Mouse (Mus musculus) spleen, adult 12 weeks (tissue): ENCODE results near the gene Bloc1s2.

Experiments used
- DNase-seq: peaks from one replicate; pipeline ENCODE4 v3.0.0; 2022; ENCODE audit warnings: low spot score

Bloc1s2 gene

GRCm38 (mm10) chr19:44145702-44146567 is at the start of gene Bloc1s2:
Bloc1s2 (minus strand) TSS chr19:44146446.
- peak; percentile 83 for DNase-seq

- no peak for DNase-seq
Measured at GRCm38 (mm10) chr19:44195138-44195537, 48.9 kb upstream of the Bloc1s2 start.

- no peak for DNase-seq
Measured at GRCm38 (mm10) chr19:44193906-44194305, 47.7 kb upstream of the Bloc1s2 start.

GRCm38 (mm10) chr19:44192342-44192741 is 46.1 kb upstream of the Bloc1s2 start, which contains the start of gene Pkd2l1:
Pkd2l1 (minus strand) TSS chr19:44192442.
- DNase-seq = no peak

GRCm38 (mm10) chr19:44189056-44189455 is 42.8 kb upstream of the Bloc1s2 start:
- DNase-seq = no peak

GRCm38 (mm10) chr19:44183968-44184367 is 37.7 kb upstream of the Bloc1s2 start:
- DNase-seq = no peak

GRCm38 (mm10) chr19:44180502-44180901 is 34.3 kb upstream of the Bloc1s2 start:
- DNase-seq = no peak

GRCm38 (mm10) chr19:44176741-44177140 is 30.5 kb upstream of the Bloc1s2 start:
- DNase-seq = no peak

- DNase-seq = no peak
Measured at GRCm38 (mm10) chr19:44174835-44175234, 28.6 kb upstream of the Bloc1s2 start.

GRCm38 (mm10) chr19:44161515-44161914 is 15.3 kb upstream of the Bloc1s2 start:
- DNase-seq = no peak

- no peak for DNase-seq
Measured at GRCm38 (mm10) chr19:44159386-44159785, 13.1 kb upstream of the Bloc1s2 start.

- DNase-seq = no peak
Measured at GRCm38 (mm10) chr19:44157005-44157404, 10.8 kb upstream of the Bloc1s2 start.

- no peak for DNase-seq
Measured at GRCm38 (mm10) chr19:44153781-44154180, 7.5 kb upstream of the Bloc1s2 start.

- no peak for DNase-seq
Measured at GRCm38 (mm10) chr19:44148991-44149390, 2.7 kb upstream of the Bloc1s2 start.

- no peak for DNase-seq
Measured at GRCm38 (mm10) chr19:44148345-44148744, 2.1 kb upstream of the Bloc1s2 start.

GRCm38 (mm10) chr19:44146951-44147350 is 705 bp upstream of the Bloc1s2 start:
- no peak for DNase-seq

- DNase-seq = no peak
Measured at GRCm38 (mm10) chr19:44146568-44146879, 278 bp upstream of the Bloc1s2 start.

GRCm38 (mm10) chr19:44144366-44144765 is 1.9 kb downstream of the Bloc1s2 start:
- DNase-seq = no peak

GRCm38 (mm10) chr19:44135960-44136485 is 10.2 kb downstream of the Bloc1s2 start:
- DNase-seq = no peak

GRCm38 (mm10) chr19:44135072-44135959 is 10.9 kb downstream of the Bloc1s2 start, which contains the start of gene Cwf19l1:
Cwf19l1 (minus strand) TSS chr19:44135876.
- peak; percentile 68 for DNase-seq

GRCm38 (mm10) chr19:44132917-44133316 is 13.3 kb downstream of the Bloc1s2 start:
- no peak for DNase-seq

- DNase-seq = no peak
Measured at GRCm38 (mm10) chr19:44128560-44128959, 17.7 kb downstream of the Bloc1s2 start.
